Mouse (Mus musculus) myocyte (in vitro differentiated cells): ENCODE data around the gene Lrrc55.

Experiments used
- CEBPB ChIP-seq: IDR thresholded peaks from 2 replicates; pipeline ENCODE4 v1.6.1; 2011; ENCODE audit warnings: mild to moderate bottlenecking, moderate library complexity; ENCODE audit not compliant: poor library complexity, insufficient read depth, severe bottlenecking
- E2F4 ChIP-seq: IDR thresholded peaks from one replicate; pipeline ENCODE4 v1.6.1; 2011; ENCODE audit warnings: mild to moderate bottlenecking, control low read depth, moderate library complexity; ENCODE audit not compliant: insufficient read depth
- MAX ChIP-seq: IDR thresholded peaks from one replicate; pipeline ENCODE4 v1.6.1; 2011; ENCODE audit warnings: low read depth, mild to moderate bottlenecking, control low read depth
- MYOD1 ChIP-seq, 3 experiments: IDR thresholded peaks; one replicate each; pipeline ENCODE4 v1.6.1; 2011; ENCODE audit warnings: control low read depth in 2 of 3, low read depth in 2 of 3, mild to moderate bottlenecking in 2 of 3, moderate library complexity in 1 of 3; ENCODE audit not compliant: insufficient read length in 2 of 3, control insufficient read depth in 1 of 3
- MYOG ChIP-seq, 3 experiments: IDR thresholded peaks; one replicate each; pipeline ENCODE4 v1.6.1; 2011; ENCODE audit warnings: control low read depth in 2 of 3, low read depth in 2 of 3, mild to moderate bottlenecking in 2 of 3; ENCODE audit not compliant: insufficient read length in 2 of 3, control insufficient read depth in 1 of 3, insufficient read depth in 1 of 3
- POLR2A ChIP-seq: IDR thresholded peaks from one replicate; pipeline ENCODE4 v1.6.1; 2011; ENCODE audit warnings: low read depth, mild to moderate bottlenecking, control low read depth, moderate library complexity; ENCODE audit not compliant: insufficient read length
- POLR2AphosphoS2 ChIP-seq: IDR thresholded peaks from one replicate; pipeline ENCODE4 v1.6.1; 2011; ENCODE audit warnings: low read depth, control low read depth; ENCODE audit not compliant: insufficient read length
- REST ChIP-seq: IDR thresholded peaks from one replicate; pipeline ENCODE4 v1.6.1; 2011; ENCODE audit warnings: mild to moderate bottlenecking, control low read depth, moderate library complexity; ENCODE audit not compliant: insufficient read depth, insufficient read length
- SRF ChIP-seq: IDR thresholded peaks from one replicate; pipeline ENCODE4 v1.6.1; 2011; ENCODE audit warnings: low read depth; ENCODE audit not compliant: control insufficient read depth, insufficient read length
- TCF12 ChIP-seq: IDR thresholded peaks from one replicate; pipeline ENCODE4 v1.6.1; 2011; ENCODE audit warnings: mild to moderate bottlenecking, control low read depth; ENCODE audit not compliant: poor library complexity, insufficient read depth, severe bottlenecking
- TCF3 ChIP-seq: IDR thresholded peaks from one replicate; pipeline ENCODE4 v1.6.1; 2011; ENCODE audit warnings: low read depth, control low read depth; ENCODE audit not compliant: insufficient read length
- USF1 ChIP-seq: IDR thresholded peaks from one replicate; pipeline ENCODE4 v1.6.1; 2011; ENCODE audit warnings: low read depth, mild to moderate bottlenecking, control low read depth, moderate library complexity

GRCm38 (mm10) chr2:85135099-85135498 lies 61.9 kb downstream of the Lrrc55 start:
- no peak for TF ChIP-seq POLR2A
- TF ChIP-seq USF1 = no peak
- no peak for TF ChIP-seq MAX
- no peak for TF ChIP-seq E2F4
- TF ChIP-seq SRF = no peak
- TF ChIP-seq TCF12 = no peak
- TF ChIP-seq REST = no peak
- TF ChIP-seq MYOG (IDR thresholded peaks at IDR 0.05; ENCODE audit: control insufficient read depth in 1 of 3, insufficient read depth in 1 of 3, insufficient read length in 2 of 3, low read depth in 2 of 3) = no peak
- no peak for TF ChIP-seq MYOD1 (IDR thresholded peaks at IDR 0.05; ENCODE audit: control insufficient read depth in 1 of 3, insufficient read length in 2 of 3, low read depth in 2 of 3)
- TF ChIP-seq CEBPB = no peak
- TF ChIP-seq POLR2AphosphoS2 = no peak
- no peak for TF ChIP-seq TCF3
